Mouse (Mus musculus): ENCODE results near the gene Cbx5.

- TF ChIP-seq CTCF (conservative IDR thresholded peaks at IDR 0.05; ENCODE audit: insufficient read depth, insufficient read length, low read depth, low read length), result no peak
- no peak for TF ChIP-seq POLR2A (IDR thresholded peaks at IDR 0.05; ENCODE audit: low read depth, low read length)
Observed at GRCm38 (mm10) chr15:103259162-103259561, 19.5 kb upstream of the Cbx5 start.
